Mouse (Mus musculus) forebrain, embryonic 10.5 days (tissue): ENCODE data around the gene Entpd8. TPM values are rescaled to one million over a fixed set of nuclear protein-coding genes. Genes with fewer than 3 reads are reported as not detected.

Experiments
- DNase-seq: peaks from one replicate; pipeline ENCODE4 v3.0.0-alpha.2; 2017; ENCODE audit warnings: low spot score; ENCODE audit errors: extremely low spot score
- H3K27ac ChIP-seq: fragments of 300-500 bp; sonication (generic); 2 replicates; pipeline ENCODE4 v1.5.1; 2016; ENCODE audit warnings: mild to moderate bottlenecking
- H3K27me3 ChIP-seq: fragments of 300-500 bp; sonication (generic); 2 replicates; pipeline ENCODE4 v1.6.1; 2016; ENCODE audit warnings: mild to moderate bottlenecking; ENCODE audit not compliant: poor library complexity, severe bottlenecking
- H3K36me3 ChIP-seq: fragments of 300-500 bp; sonication (generic); replicated peaks from 2 replicates; pipeline ENCODE4 v1.6.1; 2016; ENCODE audit warnings: mild to moderate bottlenecking, moderate library complexity
- H3K4me1 ChIP-seq: fragments of 300-500 bp; sonication (generic); 2 replicates; pipeline ENCODE4 v1.6.1; 2016
- H3K4me3 ChIP-seq: fragments of 300-500 bp; sonication (generic); 2 replicates; pipeline ENCODE4 v1.5.1; 2016; ENCODE audit warnings: mild to moderate bottlenecking, moderate library complexity
- H3K9me3 ChIP-seq: fragments of 300-500 bp; sonication (generic); 2 replicates; pipeline ENCODE4 v1.6.1; 2016; ENCODE audit warnings: mild to moderate bottlenecking, moderate library complexity
- WGBS: fragments of 180-500 bp; shearing (Covaris S2); methylation state at CpG from one replicate; pipeline ENCODE4 v1.1.7; 2016; 5-methylcytosine and 5-hydroxymethylcytosine counted together
- polyA plus RNA-seq: library from polyadenylated mRNA; unstranded; fragments of >200 nt; fragmentation: Nextera tagmentation; extraction: Ambion mirVana; gene quantifications from 2 replicates; pipeline ENCODE4 v1.2.1, GENCODE M21; 2016

The Entpd8 gene
- polyA plus RNA-seq: not detected in 2 replicates

DNA sequence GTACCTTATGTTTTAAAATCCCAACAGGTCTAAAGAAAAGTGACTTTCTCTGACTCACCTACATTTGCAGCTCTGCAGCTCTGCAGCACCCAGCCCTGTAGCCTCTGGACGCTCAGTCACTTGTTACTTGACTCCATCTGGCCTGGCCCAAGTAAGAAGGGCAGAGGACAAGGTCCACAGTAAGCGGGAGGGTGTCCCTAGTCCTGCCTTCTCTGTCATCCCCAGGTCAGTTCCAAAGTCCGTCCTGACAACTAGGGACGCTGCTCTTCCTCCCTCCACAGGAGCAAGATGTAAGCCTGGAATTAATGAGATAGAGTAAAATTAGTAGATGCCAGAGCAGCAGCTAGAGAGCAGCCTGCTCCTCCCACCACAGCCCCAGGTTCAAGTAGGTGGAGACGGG is at the start of gene Entpd8:
Gene Entpd8, plus strand, starts transcription at position 229 of the 400 bp plus-strand sequence.
- Histone ChIP-seq H3K27me3 (no peaks in the 10 kb centered on the region), H3K4me3 (no peak within 1 kb of the TSS), H3K9me3 (no peaks in the 10 kb centered on the region), H3K4me1 (0 out of 2 replicates have a peak, but pooled peaks cover 3% of the 10 kb centered on the region), H3K27ac (no peak within 1 kb of the TSS), H3K36me3 (no peaks in the 10 kb centered on the region)
- no peak for DNase-seq
- 70% methylated on average over 5 of the region's 5 CpGs for WGBS

DNA sequence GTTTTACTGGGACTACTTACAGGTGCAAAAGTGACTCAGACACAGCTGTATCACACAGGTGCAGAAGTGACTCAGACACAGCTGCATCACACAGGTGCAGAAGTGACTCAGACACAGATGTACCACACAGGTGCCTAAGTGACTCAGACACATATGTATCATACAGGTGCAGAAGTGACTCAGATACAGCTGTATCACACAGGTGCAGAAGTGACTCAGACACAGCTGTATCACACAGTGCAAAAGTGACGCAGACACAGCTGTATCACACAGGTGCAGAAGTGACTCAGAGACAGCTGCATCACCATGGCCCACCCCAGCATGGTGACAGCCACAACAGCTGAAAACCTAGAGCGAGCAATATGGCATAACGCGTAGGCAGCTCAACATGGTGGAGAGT is 45.1 kb upstream of the Entpd8 start:
- Histone ChIP-seq H3K27me3 (no peaks in the 10 kb centered on the region), H3K4me3 (no peak overlapping the region), H3K36me3 (no peaks in the 10 kb centered on the region), H3K9me3 (no peaks in the 10 kb centered on the region), H3K27ac (no peak overlapping the region), H3K4me1 (no peaks in the 10 kb centered on the region)
- 97% methylated on average over 4 of the region's 4 CpGs for WGBS
- DNase-seq: no peak

DNA sequence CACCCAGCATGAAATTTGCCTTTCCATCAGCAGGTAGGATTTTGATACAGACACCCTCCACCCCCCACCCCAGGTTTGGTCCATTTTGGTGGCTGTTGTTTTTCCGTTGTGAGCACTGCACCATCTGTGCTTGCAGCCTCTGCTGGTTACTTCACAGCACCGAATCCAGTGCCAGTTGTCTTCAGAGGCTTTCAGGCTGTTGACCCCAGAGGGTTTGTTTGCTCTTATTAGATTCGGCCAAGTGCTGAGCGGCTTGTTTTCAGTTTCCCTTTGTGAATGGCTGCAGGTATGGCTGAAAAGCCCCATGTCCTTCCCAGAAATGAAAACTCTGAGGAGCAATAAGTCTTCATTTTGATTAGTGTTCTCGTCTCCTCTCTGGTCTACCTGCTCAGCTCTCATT is 40.0 kb upstream of the Entpd8 start:
- Histone ChIP-seq H3K27ac (no peak overlapping the region), H3K36me3 (no peaks in the 10 kb centered on the region), H3K4me1 (no peaks in the 10 kb centered on the region), H3K9me3 (no peaks in the 10 kb centered on the region), H3K4me3 (no peak overlapping the region), H3K27me3 (no peaks in the 10 kb centered on the region)
- WGBS: 91% methylated on average over 5 of the region's 5 CpGs
- DNase-seq: no peak

DNA sequence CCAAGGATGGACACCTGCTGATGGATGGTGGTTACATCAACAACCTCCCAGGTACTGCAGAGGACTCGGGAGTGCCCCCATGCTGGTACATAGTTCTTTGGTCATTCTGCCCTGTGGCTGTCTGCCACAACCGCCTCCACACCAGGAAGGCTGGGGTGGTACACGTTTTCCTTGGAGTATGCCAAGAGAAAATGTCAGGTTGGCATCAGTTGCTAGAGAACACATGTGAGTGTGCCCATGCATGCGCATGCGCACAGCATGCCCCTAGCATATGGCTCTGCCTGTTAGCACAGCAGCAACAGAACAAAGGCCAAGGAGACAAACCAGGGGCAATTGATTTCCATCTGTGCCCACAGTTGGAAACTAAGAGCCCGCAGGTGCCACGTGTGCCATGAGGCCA is 29.2 kb upstream of the Entpd8 start:
- 89% methylated on average over 7 of the region's 7 CpGs for WGBS
- H3K4me3 ChIP-seq: no peak overlapping the region
- no peak for DNase-seq
- peaks cover 5% of the 10 kb centered on the region for H3K36me3 ChIP-seq
- H3K9me3 ChIP-seq: no peaks in the 10 kb centered on the region
- H3K27me3 ChIP-seq: no peaks in the 10 kb centered on the region
- H3K4me1 ChIP-seq: peaks cover 23% of the 10 kb centered on the region
- 0 out of 2 replicates have a peak overlapping the region, but pooled peaks have one; percentile 4 for H3K27ac ChIP-seq

DNA sequence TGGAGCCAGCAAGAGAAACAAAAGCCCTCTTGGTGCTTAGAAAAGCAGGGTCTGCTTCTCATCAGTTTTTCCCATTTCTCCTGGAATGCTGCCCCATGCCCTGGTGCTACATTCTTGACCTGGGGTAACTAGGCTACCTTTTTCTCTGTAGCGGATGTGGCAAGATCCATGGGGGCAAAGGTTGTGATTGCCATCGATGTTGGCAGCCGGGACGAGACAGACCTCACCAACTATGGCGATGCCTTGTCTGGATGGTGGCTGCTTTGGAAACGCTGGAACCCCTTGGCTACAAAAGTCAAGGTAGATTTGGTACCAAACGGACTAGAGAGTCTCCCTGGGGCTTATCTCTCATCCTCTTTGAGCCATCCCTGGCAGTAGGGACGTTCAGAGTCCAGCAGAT is 28.7 kb upstream of the Entpd8 start:
- 0 out of 2 replicates have a peak overlapping the region, but pooled peaks have one; percentile 4 for H3K27ac ChIP-seq
- WGBS: 91% methylated on average over 8 of the region's 8 CpGs
- DNase-seq: no peak
- H3K4me1 ChIP-seq: peaks cover 23% of the 10 kb centered on the region
- H3K27me3 ChIP-seq: no peaks in the 10 kb centered on the region
- no peaks in the 10 kb centered on the region for H3K9me3 ChIP-seq
- peaks cover 8% of the 10 kb centered on the region for H3K36me3 ChIP-seq
- H3K4me3 ChIP-seq: no peak overlapping the region

DNA sequence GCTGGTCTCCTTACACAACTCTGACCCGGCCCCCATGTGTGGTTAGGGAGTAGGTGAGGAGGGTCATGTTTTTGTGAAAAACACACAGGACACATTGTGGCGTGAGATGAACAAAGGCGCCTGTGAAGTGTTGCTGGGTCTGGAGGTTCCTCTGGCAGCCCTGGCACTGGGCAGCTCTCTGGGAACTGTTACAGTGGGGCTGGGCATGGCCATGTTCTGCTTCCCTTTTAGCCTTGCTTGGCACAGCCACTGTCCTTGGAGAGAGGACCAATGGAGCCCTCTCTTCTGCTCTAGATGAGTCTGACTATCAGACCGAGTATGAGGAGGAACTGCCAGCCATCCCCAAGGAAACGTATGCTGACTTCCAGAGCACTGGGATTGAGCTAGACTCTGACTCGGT is 27.0 kb upstream of the Entpd8 start:
- peaks cover 20% of the 10 kb centered on the region for H3K36me3 ChIP-seq
- 93% methylated on average over 6 of the region's 6 CpGs for WGBS
- no peak overlapping the region for H3K4me3 ChIP-seq
- peaks cover 26% of the 10 kb centered on the region for H3K4me1 ChIP-seq
- DNase-seq: no peak
- no peaks in the 10 kb centered on the region for H3K27me3 ChIP-seq
- no peak overlapping the region for H3K27ac ChIP-seq
- H3K9me3 ChIP-seq: no peaks in the 10 kb centered on the region

DNA sequence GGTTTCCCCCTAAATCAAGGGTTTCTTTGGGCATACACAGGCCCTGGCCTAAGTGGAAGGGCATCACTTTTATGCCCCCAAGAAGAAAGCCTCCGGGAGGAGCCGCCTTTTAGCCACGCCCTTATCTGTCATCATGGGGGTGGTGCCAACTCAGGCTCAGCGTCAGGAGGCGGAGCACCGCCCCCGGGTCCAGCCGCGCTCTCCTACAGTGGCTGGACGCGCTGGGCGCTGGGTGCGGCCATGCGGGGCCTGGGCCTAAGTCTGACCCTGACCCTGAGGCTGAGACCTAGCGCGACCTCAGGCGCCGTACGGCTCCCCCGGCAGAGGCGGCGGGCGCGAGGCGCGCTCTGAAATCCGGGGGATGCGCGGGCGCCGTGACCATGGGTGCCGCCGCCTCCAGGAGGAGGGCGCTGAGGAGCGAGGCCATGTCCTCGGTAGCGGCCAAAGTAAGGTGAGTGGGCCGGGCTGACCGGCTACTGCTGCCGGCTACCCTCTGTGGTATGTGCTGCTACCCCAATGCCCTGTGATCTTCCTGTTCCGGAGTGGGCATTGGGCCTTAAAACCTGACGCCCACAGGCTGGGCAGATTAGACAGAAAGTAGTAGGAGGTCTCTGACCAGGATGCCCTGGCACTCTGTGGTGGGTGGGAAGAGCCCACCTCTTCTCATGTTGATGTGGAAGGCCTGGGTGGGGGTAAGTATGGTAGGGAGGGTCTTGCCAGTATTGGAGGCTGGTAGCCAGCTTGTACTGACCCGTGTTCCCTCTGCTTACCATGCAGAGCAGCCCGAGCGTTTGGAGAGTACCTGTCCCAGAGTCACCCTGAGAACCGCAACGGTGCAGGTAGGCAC is 25.7 kb upstream of the Entpd8 start, which contains the start of gene Nsmf:
Gene Nsmf, plus strand, starts transcription at position 135 of the 847 bp plus-strand sequence.
- Histone ChIP-seq H3K27me3 (no peaks in the 10 kb centered on the region), H3K4me3 (peak within 1 kb of the TSS; percentile 90), H3K27ac (peak within 1 kb of the TSS; percentile 91), H3K9me3 (no peaks in the 10 kb centered on the region), H3K36me3 (peaks cover 32% of the 10 kb centered on the region), H3K4me1 (peaks cover 26% of the 10 kb centered on the region)
- WGBS: 5% methylated on average over 47 of the region's 47 CpGs
- DNase-seq: peak; percentile 81

DNA sequence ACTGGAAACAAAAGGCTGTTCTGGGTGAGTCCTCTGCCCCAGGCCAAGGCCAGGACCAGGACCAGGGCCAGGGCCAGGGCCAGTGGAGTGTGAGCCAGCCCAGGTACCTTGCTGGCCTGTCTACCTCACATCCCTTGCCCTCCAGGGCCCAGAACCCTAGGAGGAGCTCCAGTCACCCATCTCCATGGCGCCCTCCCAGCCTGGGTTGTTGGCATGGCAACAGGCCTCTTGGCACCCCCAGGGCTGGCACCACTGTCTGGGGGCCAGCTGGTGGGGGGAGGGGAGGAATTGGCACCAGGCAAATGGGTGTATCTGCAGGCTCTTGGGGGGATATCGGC is 25.1 kb upstream of the Entpd8 start:
- no peak for DNase-seq
- H3K27me3 ChIP-seq: no peaks in the 10 kb centered on the region
- H3K27ac ChIP-seq: peak overlapping the region; percentile 91
- peaks cover 26% of the 10 kb centered on the region for H3K4me1 ChIP-seq
- H3K36me3 ChIP-seq: peaks cover 38% of the 10 kb centered on the region
- WGBS: 80% methylated on average over 2 of the region's 2 CpGs
- H3K4me3 ChIP-seq: peak overlapping the region; percentile 90
- no peaks in the 10 kb centered on the region for H3K9me3 ChIP-seq

DNA sequence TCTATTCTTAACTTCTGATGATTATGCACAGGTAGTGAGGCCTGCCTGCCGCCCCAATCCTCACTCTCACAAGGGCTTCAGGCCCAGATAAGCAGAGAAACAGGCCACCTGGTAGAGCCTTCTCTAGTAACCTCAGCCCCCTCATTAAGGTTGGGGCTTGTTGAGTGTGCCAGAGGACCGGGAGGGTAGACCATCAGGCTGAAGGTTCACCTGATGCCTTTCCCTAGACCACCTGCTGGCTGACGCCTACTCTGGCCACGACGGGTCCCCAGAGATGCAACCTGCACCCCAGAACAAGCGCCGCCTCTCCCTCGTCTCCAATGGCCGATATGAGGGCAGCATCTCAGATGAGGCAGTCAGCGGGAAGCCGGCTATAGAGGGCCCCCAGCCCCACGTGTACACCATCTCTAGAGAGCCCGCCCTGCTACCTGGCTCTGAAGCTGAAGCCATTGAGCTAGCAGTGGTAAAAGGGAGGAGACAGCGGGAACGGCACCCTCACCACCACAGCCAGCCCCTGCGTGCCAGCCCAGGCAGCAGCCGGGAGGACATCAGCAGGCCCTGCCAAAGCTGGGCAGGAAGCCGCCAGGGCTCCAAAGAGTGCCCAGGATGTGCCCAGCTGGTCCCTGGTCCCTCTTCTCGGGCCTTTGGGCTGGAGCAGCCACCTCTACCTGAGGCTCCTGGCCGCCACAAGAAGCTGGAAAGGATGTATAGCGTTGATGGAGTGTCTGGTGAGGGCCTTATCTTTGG is 24.5 kb upstream of the Entpd8 start:
- WGBS: 93% methylated on average over 21 of the region's 21 CpGs
- H3K4me3 ChIP-seq: peak overlapping the region; percentile 90
- H3K4me1 ChIP-seq: peaks cover 26% of the 10 kb centered on the region
- H3K36me3 ChIP-seq: peaks cover 43% of the 10 kb centered on the region
- DNase-seq: no peak
- H3K27me3 ChIP-seq: no peaks in the 10 kb centered on the region
- peak overlapping the region; percentile 91; the same call in 1 of the 2 replicates for H3K27ac ChIP-seq
- H3K9me3 ChIP-seq: no peaks in the 10 kb centered on the region

DNA sequence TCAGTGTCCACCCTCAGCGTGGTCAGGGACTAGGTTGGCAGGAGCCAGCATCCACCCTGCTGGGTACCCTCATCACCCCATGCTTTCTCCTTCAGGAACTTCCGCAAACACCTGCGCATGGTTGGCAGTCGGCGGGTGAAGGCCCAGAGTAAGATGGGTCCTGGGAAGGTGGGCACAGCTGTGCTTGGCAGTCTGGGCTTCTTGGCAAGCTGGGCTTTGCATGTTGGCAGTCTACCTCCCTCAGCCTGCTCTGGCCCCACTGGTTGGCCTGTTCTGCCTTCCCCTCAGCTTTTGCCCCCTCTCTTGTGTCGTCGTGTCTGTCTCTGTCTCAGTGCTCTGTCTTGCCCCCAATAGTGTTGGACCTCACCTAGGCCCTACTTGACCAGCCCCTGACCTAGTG is 21.2 kb upstream of the Entpd8 start:
- no peaks in the 10 kb centered on the region for H3K9me3 ChIP-seq
- H3K36me3 ChIP-seq: peaks cover 68% of the 10 kb centered on the region
- no peak overlapping the region for H3K27ac ChIP-seq
- DNase-seq: no peak
- no peaks in the 10 kb centered on the region for H3K27me3 ChIP-seq
- 87% methylated on average over 7 of the region's 7 CpGs for WGBS
- no peak overlapping the region for H3K4me3 ChIP-seq
- H3K4me1 ChIP-seq: peaks cover 22% of the 10 kb centered on the region

DNA sequence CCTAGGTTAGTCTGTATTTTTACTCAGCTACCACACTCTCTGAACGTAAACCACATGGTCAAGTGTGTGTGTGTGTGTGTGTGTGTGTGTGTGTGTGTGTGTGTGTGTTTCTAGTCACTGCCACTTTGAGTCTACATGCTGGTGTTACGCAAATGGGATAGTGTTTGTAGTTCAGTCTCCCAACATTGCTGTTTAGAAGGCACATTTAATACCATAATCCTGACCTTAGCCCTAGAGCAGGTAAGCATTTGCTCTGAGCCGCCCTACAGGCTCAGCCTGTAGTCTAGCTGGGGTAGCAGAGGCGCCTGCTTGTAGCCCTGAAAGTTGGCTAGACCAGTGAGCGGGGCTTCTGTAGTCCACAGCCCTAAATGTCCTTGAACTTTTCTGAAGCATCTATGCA is 16.6 kb upstream of the Entpd8 start:
- H3K9me3 ChIP-seq: no peaks in the 10 kb centered on the region
- no peak overlapping the region for H3K4me3 ChIP-seq
- no peak for DNase-seq
- H3K4me1 ChIP-seq: no peaks in the 10 kb centered on the region
- WGBS: 93% methylated on average over 5 of the region's 5 CpGs
- no peak overlapping the region for H3K27ac ChIP-seq
- no peaks in the 10 kb centered on the region for H3K27me3 ChIP-seq
- peaks cover 44% of the 10 kb centered on the region for H3K36me3 ChIP-seq

DNA sequence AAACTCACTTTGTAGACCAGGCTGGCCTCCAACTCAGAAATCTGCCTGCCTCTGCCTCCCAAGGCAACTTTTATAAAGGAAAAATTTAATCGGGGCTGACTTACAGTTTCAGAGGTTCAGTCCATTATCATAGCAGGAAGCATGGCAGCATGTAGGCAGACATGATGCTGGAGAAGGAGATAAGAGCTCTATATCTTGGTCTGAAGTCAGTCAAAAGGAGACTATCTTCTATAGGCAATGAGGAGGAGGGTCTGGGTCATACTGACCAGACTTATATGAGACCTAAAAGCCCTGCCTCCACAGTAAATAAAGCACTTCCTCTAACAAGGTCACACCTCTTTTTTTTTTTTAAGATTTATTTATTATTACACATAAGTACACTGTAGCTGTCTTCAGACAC is 15.8 kb upstream of the Entpd8 start:
- Histone ChIP-seq H3K27ac (no peak overlapping the region), H3K4me3 (no peak overlapping the region), H3K27me3 (no peaks in the 10 kb centered on the region), H3K4me1 (no peaks in the 10 kb centered on the region), H3K36me3 (peaks cover 38% of the 10 kb centered on the region), H3K9me3 (no peaks in the 10 kb centered on the region)
- no peak for DNase-seq
- WGBS: 92% methylated on average over 1 of the region's 1 CpGs

DNA sequence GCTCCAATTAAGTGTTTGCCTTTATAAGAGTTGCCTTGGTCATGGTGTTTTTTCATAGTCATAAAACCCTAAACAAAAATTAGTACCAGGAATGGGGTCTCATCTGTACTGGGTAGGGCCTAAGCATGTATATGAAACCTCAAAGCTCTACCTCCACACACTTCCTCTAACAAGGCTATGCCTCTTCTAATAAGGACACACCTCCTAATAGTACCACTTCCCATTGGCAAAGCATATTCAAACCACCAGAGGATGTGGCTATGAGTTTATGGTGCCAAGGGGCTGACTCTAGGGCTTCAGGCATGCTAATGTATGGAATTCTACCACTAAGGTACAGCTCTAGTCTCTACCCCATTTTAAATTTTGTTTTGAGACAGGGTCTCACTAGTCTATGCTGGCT is 14.6 kb upstream of the Entpd8 start:
- Histone ChIP-seq H3K9me3 (no peaks in the 10 kb centered on the region), H3K27me3 (no peaks in the 10 kb centered on the region), H3K4me3 (no peak overlapping the region), H3K4me1 (no peaks in the 10 kb centered on the region), H3K36me3 (peaks cover 25% of the 10 kb centered on the region), H3K27ac (no peak overlapping the region)
- DNase-seq: no peak
